Mouse (Mus musculus): ENCODE results near the gene Gm20388. TPM values are rescaled to one million over a fixed set of nuclear protein-coding genes. Genes with fewer than 3 reads are reported as not detected.

Gene Gm20388
- polyA plus RNA-seq, 1 experiment: 49.7 TPM

- WGBS: 74% methylated on average over 6 of the region's 6 CpGs
- DNase-seq: no peak
- Histone ChIP-seq H3K36me3 (ENCODE audit: control insufficient read depth, insufficient read depth, low read length) (no peaks in the 10 kb centered on the region), H3K4me1 (ENCODE audit: control insufficient read depth, insufficient read depth, low read length) (peaks cover 4% of the 10 kb centered on the region; the same call in 1 of the 2 replicates), H3K27me3 (replicated peaks; ENCODE audit: control insufficient read depth, insufficient read depth, low read length) (no peaks in the 10 kb centered on the region), H3K27ac (ENCODE audit: insufficient read depth, low read depth, low read length) (no peak overlapping the region), H3K4me3 (ENCODE audit: insufficient read depth, low read depth, low read length) (no peak overlapping the region)
- TF ChIP-seq CTCF (conservative IDR thresholded peaks at IDR 0.05; ENCODE audit: insufficient read depth, insufficient read length, low read depth, low read length) (no peak), POLR2A (IDR thresholded peaks at IDR 0.05; ENCODE audit: low read depth, low read length) (no peak)
Observed at GRCm38 (mm10) chr8:121568321-121568720, 1657.7 kb downstream of the Gm20388 start.

- 78% methylated on average over 21 of the region's 21 CpGs for WGBS
- Histone ChIP-seq H3K27ac (ENCODE audit: insufficient read depth, low read depth, low read length) (no peak overlapping the region), H3K36me3 (ENCODE audit: control insufficient read depth, insufficient read depth, low read length) (no peaks in the 10 kb centered on the region), H3K27me3 (replicated peaks; ENCODE audit: control insufficient read depth, insufficient read depth, low read length) (no peaks in the 10 kb centered on the region), H3K4me3 (ENCODE audit: insufficient read depth, low read depth, low read length) (no peak overlapping the region), H3K4me1 (ENCODE audit: control insufficient read depth, insufficient read depth, low read length) (peaks cover 4% of the 10 kb centered on the region; the same call in 1 of the 2 replicates)
- no peak for TF ChIP-seq POLR2A (IDR thresholded peaks at IDR 0.05; ENCODE audit: low read depth, low read length)
- no peak for TF ChIP-seq CTCF (conservative IDR thresholded peaks at IDR 0.05; ENCODE audit: insufficient read depth, insufficient read length, low read depth, low read length)
- no peak for DNase-seq
Observed at GRCm38 (mm10) chr8:121570335-121570734, 1659.7 kb downstream of the Gm20388 start.

- no peak for DNase-seq
- Histone ChIP-seq H3K4me1 (ENCODE audit: control insufficient read depth, insufficient read depth, low read length) (peaks cover 4% of the 10 kb centered on the region; the same call in 1 of the 2 replicates), H3K27ac (ENCODE audit: insufficient read depth, low read depth, low read length) (no peak overlapping the region), H3K27me3 (replicated peaks; ENCODE audit: control insufficient read depth, insufficient read depth, low read length) (no peaks in the 10 kb centered on the region), H3K4me3 (ENCODE audit: insufficient read depth, low read depth, low read length) (no peak overlapping the region), H3K36me3 (ENCODE audit: control insufficient read depth, insufficient read depth, low read length) (no peaks in the 10 kb centered on the region)
- TF ChIP-seq CTCF (conservative IDR thresholded peaks at IDR 0.05; ENCODE audit: insufficient read depth, insufficient read length, low read depth, low read length) (no peak), POLR2A (IDR thresholded peaks at IDR 0.05; ENCODE audit: low read depth, low read length) (no peak)
- 89% methylated on average over 17 of the region's 17 CpGs for WGBS
Observed at GRCm38 (mm10) chr8:121570801-121571200, 1660.2 kb downstream of the Gm20388 start.

- no peaks in the 10 kb centered on the region for H3K27me3 ChIP-seq (replicated peaks; ENCODE audit: control insufficient read depth, insufficient read depth, low read length)
- 85% methylated on average over 7 of the region's 7 CpGs for WGBS
- no peaks in the 10 kb centered on the region for H3K36me3 ChIP-seq (ENCODE audit: control insufficient read depth, insufficient read depth, low read length)
- TF ChIP-seq CTCF (conservative IDR thresholded peaks at IDR 0.05; ENCODE audit: insufficient read depth, insufficient read length, low read depth, low read length) (no peak), POLR2A (IDR thresholded peaks at IDR 0.05; ENCODE audit: low read depth, low read length) (no peak)
- no peak overlapping the region for H3K27ac ChIP-seq (ENCODE audit: insufficient read depth, low read depth, low read length)
- no peak for DNase-seq
- peaks cover 4% of the 10 kb centered on the region; the same call in 1 of the 2 replicates for H3K4me1 ChIP-seq (ENCODE audit: control insufficient read depth, insufficient read depth, low read length)
- no peak overlapping the region for H3K4me3 ChIP-seq (ENCODE audit: insufficient read depth, low read depth, low read length)
Observed at GRCm38 (mm10) chr8:121572121-121572520, 1661.5 kb downstream of the Gm20388 start.

- H3K27ac ChIP-seq (ENCODE audit: insufficient read depth, low read depth, low read length): no peak overlapping the region
- no peaks in the 10 kb centered on the region for H3K36me3 ChIP-seq (ENCODE audit: control insufficient read depth, insufficient read depth, low read length)
- peak; percentile 54 for DNase-seq
- H3K4me3 ChIP-seq (ENCODE audit: insufficient read depth, low read depth, low read length): no peak overlapping the region
- H3K4me1 ChIP-seq (ENCODE audit: control insufficient read depth, insufficient read depth, low read length): peaks cover 10% of the 10 kb centered on the region; the same call in 1 of the 2 replicates
- 17% methylated on average over 3 of the region's 3 CpGs for WGBS
- H3K27me3 ChIP-seq (replicated peaks; ENCODE audit: control insufficient read depth, insufficient read depth, low read length): no peaks in the 10 kb centered on the region
- TF ChIP-seq CTCF (conservative IDR thresholded peaks at IDR 0.05; ENCODE audit: insufficient read depth, insufficient read length, low read depth, low read length) (0 out of 2 replicates have a peak, but pooled peaks have one; percentile 7), POLR2A (IDR thresholded peaks at IDR 0.05; ENCODE audit: low read depth, low read length) (no peak)
Observed at GRCm38 (mm10) chr8:121573275-121573674, 1662.6 kb downstream of the Gm20388 start.

- H3K27ac ChIP-seq (ENCODE audit: insufficient read depth, low read depth, low read length): no peak overlapping the region
- peaks cover 10% of the 10 kb centered on the region; the same call in 1 of the 2 replicates for H3K4me1 ChIP-seq (ENCODE audit: control insufficient read depth, insufficient read depth, low read length)
- WGBS: 75% methylated on average over 3 of the region's 3 CpGs
- no peak for DNase-seq
- no peaks in the 10 kb centered on the region for H3K36me3 ChIP-seq (ENCODE audit: control insufficient read depth, insufficient read depth, low read length)
- H3K27me3 ChIP-seq (replicated peaks; ENCODE audit: control insufficient read depth, insufficient read depth, low read length): no peaks in the 10 kb centered on the region
- H3K4me3 ChIP-seq (ENCODE audit: insufficient read depth, low read depth, low read length): no peak overlapping the region
- TF ChIP-seq CTCF (conservative IDR thresholded peaks at IDR 0.05; ENCODE audit: insufficient read depth, insufficient read length, low read depth, low read length) (no peak), POLR2A (IDR thresholded peaks at IDR 0.05; ENCODE audit: low read depth, low read length) (no peak)
Observed at GRCm38 (mm10) chr8:121575661-121576060, 1665.0 kb downstream of the Gm20388 start.

- Histone ChIP-seq H3K4me3 (ENCODE audit: insufficient read depth, low read depth, low read length) (peak overlapping the region; percentile 61), H3K27ac (ENCODE audit: insufficient read depth, low read depth, low read length) (no peak overlapping the region), H3K27me3 (replicated peaks; ENCODE audit: control insufficient read depth, insufficient read depth, low read length) (no peaks in the 10 kb centered on the region), H3K4me1 (ENCODE audit: control insufficient read depth, insufficient read depth, low read length) (peaks cover 7% of the 10 kb centered on the region; the same call in 1 of the 2 replicates), H3K36me3 (ENCODE audit: control insufficient read depth, insufficient read depth, low read length) (no peaks in the 10 kb centered on the region)
- 3% methylated on average over 44 of the region's 44 CpGs for WGBS
- DNase-seq: no peak
- TF ChIP-seq CTCF (conservative IDR thresholded peaks at IDR 0.05; ENCODE audit: insufficient read depth, insufficient read length, low read depth, low read length) (no peak), POLR2A (IDR thresholded peaks at IDR 0.05; ENCODE audit: low read depth, low read length) (no peak)
Observed at GRCm38 (mm10) chr8:121577751-121578675, 1667.4 kb downstream of the Gm20388 start.

Data from kidney, adult 2 months (tissue).